Mouse (Mus musculus) heart, embryonic 13.5 days (tissue): ENCODE measurements around the gene Cxcr5. TPM values are rescaled to one million over a fixed set of nuclear protein-coding genes. Genes with fewer than 3 reads are reported as not detected.
A peak's percentile ranks its signal among the peaks of the same experiment; 100 is the strongest.
"Not testable (repeated sequence)": the region's sequence is repeated elsewhere in the genome, so short reads cannot be mapped to it uniquely, and the experiment has no call there.

Experiments used
- ATAC-seq: fragments of 200-750 bp; cut with Nextera tagmentation; 2 replicates; pipeline ENCODE4 v1.8.0; 2017; ENCODE audit warnings: moderate TSS enrichment; ENCODE audit not compliant: insufficient number of reproducible peaks, low FRiP score, low TSS enrichment; ENCODE audit errors: extremely low read depth
- H3K27ac ChIP-seq: fragments of 300-500 bp; sonication (generic); replicated peaks from 2 replicates; pipeline ENCODE4 v1.5.1; 2015; ENCODE audit warnings: moderate library complexity, mild to moderate bottlenecking, inconsistent platforms
- H3K27me3 ChIP-seq: fragments of 300-500 bp; sonication (generic); replicated peaks from 2 replicates; pipeline ENCODE4 v1.6.1; 2015; ENCODE audit warnings: mild to moderate bottlenecking, inconsistent platforms
- H3K36me3 ChIP-seq: fragments of 300-500 bp; sonication (generic); 2 replicates; pipeline ENCODE4 v1.6.1; 2015; ENCODE audit warnings: mild to moderate bottlenecking, inconsistent platforms
- H3K4me1 ChIP-seq: fragments of 300-500 bp; sonication (generic); 2 replicates; pipeline ENCODE4 v1.6.1; 2015; ENCODE audit warnings: inconsistent platforms
- H3K4me2 ChIP-seq: fragments of 300-500 bp; sonication (generic); 2 replicates; pipeline ENCODE4 v1.6.1; 2015; ENCODE audit warnings: inconsistent platforms, mild to moderate bottlenecking, moderate library complexity
- H3K4me3 ChIP-seq: fragments of 300-500 bp; sonication (generic); 2 replicates; pipeline ENCODE4 v1.5.1; 2015; ENCODE audit warnings: moderate library complexity, mild to moderate bottlenecking, inconsistent platforms
- H3K9ac ChIP-seq: fragments of 300-500 bp; sonication (generic); 2 replicates; pipeline ENCODE4 v1.6.1; 2015; ENCODE audit warnings: inconsistent platforms, mild to moderate bottlenecking, moderate library complexity
- H3K9me3 ChIP-seq: fragments of 300-500 bp; sonication (generic); 2 replicates; pipeline ENCODE4 v1.6.1; 2016; ENCODE audit warnings: inconsistent platforms
- WGBS: fragments of 180-500 bp; shearing (Covaris S2); methylation state at CpG from one replicate; pipeline ENCODE4 v1.1.7; 2015; ENCODE audit warnings: mixed read lengths; 5-methylcytosine and 5-hydroxymethylcytosine counted together
- polyA plus RNA-seq: library from polyadenylated mRNA; unstranded; fragments of >200 nt; fragmentation: Nextera tagmentation; extraction: Ambion mirVana; gene quantifications from 2 replicates; pipeline ENCODE4 v1.2.1, GENCODE M21; 2015

Gene Cxcr5
- polyA plus RNA-seq, 1 experiment from 2014 or later: not detected

- Histone ChIP-seq H3K36me3 (no peaks in the 10 kb centered on the region), H3K27me3 (no peaks in the 10 kb centered on the region), H3K9ac (no peak overlapping the region), H3K4me2 (no peak overlapping the region), H3K9me3 (peaks cover 6% of the 10 kb centered on the region; the same call in 1 of the 2 replicates), H3K27ac (no peak overlapping the region), H3K4me3 (no peak overlapping the region), H3K4me1 (no peaks in the 10 kb centered on the region)
- 62% methylated on average over 8 of the region's 8 CpGs for WGBS
- ATAC-seq: no peak
Observed at GRCm38 (mm10) chr9:44586640-44587261, 25.1 kb upstream of the Cxcr5 start.

DNA sequence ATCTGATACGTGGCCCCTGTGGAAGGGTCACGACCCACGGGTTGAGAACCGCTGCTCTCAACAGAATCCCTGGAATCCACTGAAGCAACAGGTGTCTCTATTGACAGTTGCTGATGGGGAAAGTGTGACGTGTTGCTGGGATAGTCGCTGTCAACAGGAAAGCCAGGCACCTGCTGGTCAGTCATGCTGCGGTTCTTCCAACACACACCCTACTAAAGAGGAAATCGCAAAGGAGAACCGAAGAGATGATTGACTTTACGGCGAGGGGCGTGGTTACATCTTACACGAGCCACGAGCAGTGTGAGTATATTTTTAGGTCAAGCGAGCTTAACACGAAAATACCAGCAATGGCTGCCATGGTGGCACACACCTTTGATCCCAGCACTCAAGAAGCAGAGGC, 20.7 kb upstream of the Cxcr5 start:
- no peak overlapping the region for H3K4me2 ChIP-seq
- no peaks in the 10 kb centered on the region for H3K27me3 ChIP-seq
- peaks cover 9% of the 10 kb centered on the region for H3K4me1 ChIP-seq
- 69% methylated on average over 16 of the region's 16 CpGs for WGBS
- peaks cover 6% of the 10 kb centered on the region; the same call in 1 of the 2 replicates for H3K9me3 ChIP-seq
- no peaks in the 10 kb centered on the region for H3K36me3 ChIP-seq
- H3K27ac ChIP-seq: no peak overlapping the region
- H3K9ac ChIP-seq: no peak overlapping the region
- no peak overlapping the region for H3K4me3 ChIP-seq
- no peak for ATAC-seq

GRCm38 (mm10) chr9:44581423-44581822, 19.7 kb upstream of the Cxcr5 start:
- no peak for ATAC-seq
- Histone ChIP-seq H3K36me3 (no peaks in the 10 kb centered on the region), H3K27me3 (no peaks in the 10 kb centered on the region), H3K27ac (no peak overlapping the region), H3K4me2 (no peak overlapping the region), H3K9ac (no peak overlapping the region), H3K9me3 (peaks cover 6% of the 10 kb centered on the region; the same call in 1 of the 2 replicates), H3K4me3 (no peak overlapping the region), H3K4me1 (peaks cover 9% of the 10 kb centered on the region)
- 63% methylated on average over 3 of the region's 3 CpGs for WGBS

- Histone ChIP-seq H3K9me3 (peaks cover 6% of the 10 kb centered on the region; the same call in 1 of the 2 replicates), H3K4me2 (peak overlapping the region; percentile 58; the same call in 1 of the 2 replicates), H3K9ac (no peak overlapping the region), H3K36me3 (no peaks in the 10 kb centered on the region), H3K4me1 (peaks cover 9% of the 10 kb centered on the region), H3K27me3 (no peaks in the 10 kb centered on the region), H3K4me3 (no peak overlapping the region), H3K27ac (no peak overlapping the region)
- ATAC-seq: no peak
- 56% methylated on average over 5 of the region's 5 CpGs for WGBS
Observed at GRCm38 (mm10) chr9:44580085-44580484, 18.4 kb upstream of the Cxcr5 start.

GRCm38 (mm10) chr9:44579392-44579791, 17.7 kb upstream of the Cxcr5 start:
- WGBS: 24% methylated on average over 6 of the region's 6 CpGs
- Histone ChIP-seq H3K27me3 (no peaks in the 10 kb centered on the region), H3K9me3 (peaks cover 6% of the 10 kb centered on the region; the same call in 1 of the 2 replicates), H3K27ac (no peak overlapping the region), H3K4me3 (peak overlapping the region; percentile 21; the same call in 1 of the 2 replicates), H3K9ac (no peak overlapping the region), H3K4me2 (peak overlapping the region; percentile 58), H3K4me1 (peaks cover 9% of the 10 kb centered on the region), H3K36me3 (no peaks in the 10 kb centered on the region)
- no peak for ATAC-seq

GRCm38 (mm10) chr9:44576046-44576445, 14.4 kb upstream of the Cxcr5 start:
- H3K27me3 ChIP-seq, H3K9ac ChIP-seq, H3K4me2 ChIP-seq, H3K4me1 ChIP-seq, H3K36me3 ChIP-seq, H3K4me3 ChIP-seq, ATAC-seq, H3K27ac ChIP-seq, H3K9me3 ChIP-seq: not testable (repeated sequence)
- WGBS: 79% methylated on average over 7 of the region's 7 CpGs

- no peak for ATAC-seq
- H3K4me1 ChIP-seq: peaks cover 8% of the 10 kb centered on the region
- no peak overlapping the region for H3K9ac ChIP-seq
- H3K4me2 ChIP-seq: no peak overlapping the region
- no peak overlapping the region for H3K4me3 ChIP-seq
- no peaks in the 10 kb centered on the region for H3K9me3 ChIP-seq
- H3K27ac ChIP-seq: no peak overlapping the region
- no peaks in the 10 kb centered on the region for H3K36me3 ChIP-seq
- WGBS: 84% methylated on average over 2 of the region's 2 CpGs
- H3K27me3 ChIP-seq: no peaks in the 10 kb centered on the region
Observed at GRCm38 (mm10) chr9:44575095-44575494, 13.4 kb upstream of the Cxcr5 start.

DNA sequence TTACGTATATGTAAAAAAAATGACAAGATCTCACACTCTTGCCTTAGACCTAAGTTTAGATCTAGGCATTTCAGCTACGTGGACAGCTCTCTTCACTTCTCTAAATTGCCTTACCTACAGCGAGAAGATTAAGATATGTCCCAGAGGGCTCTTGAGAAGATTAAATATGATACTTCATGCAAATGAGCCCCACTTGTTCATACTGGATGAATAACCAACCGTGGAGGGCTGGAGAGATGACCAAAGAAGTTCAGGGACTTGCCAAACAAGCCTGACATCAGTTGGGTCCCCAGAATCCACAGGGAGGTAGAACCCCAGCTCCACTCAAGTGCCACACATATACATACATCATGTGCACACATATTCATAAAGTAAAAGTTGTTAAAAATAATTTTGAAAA, 11.6 kb upstream of the Cxcr5 start:
- no peak overlapping the region for H3K9ac ChIP-seq
- no peaks in the 10 kb centered on the region for H3K36me3 ChIP-seq
- H3K9me3 ChIP-seq: no peaks in the 10 kb centered on the region
- 68% methylated on average over 4 of the region's 4 CpGs for WGBS
- no peak overlapping the region for H3K27ac ChIP-seq
- ATAC-seq: no peak
- no peak overlapping the region for H3K4me3 ChIP-seq
- H3K4me2 ChIP-seq: no peak overlapping the region
- no peaks in the 10 kb centered on the region for H3K4me1 ChIP-seq
- no peaks in the 10 kb centered on the region for H3K27me3 ChIP-seq

DNA sequence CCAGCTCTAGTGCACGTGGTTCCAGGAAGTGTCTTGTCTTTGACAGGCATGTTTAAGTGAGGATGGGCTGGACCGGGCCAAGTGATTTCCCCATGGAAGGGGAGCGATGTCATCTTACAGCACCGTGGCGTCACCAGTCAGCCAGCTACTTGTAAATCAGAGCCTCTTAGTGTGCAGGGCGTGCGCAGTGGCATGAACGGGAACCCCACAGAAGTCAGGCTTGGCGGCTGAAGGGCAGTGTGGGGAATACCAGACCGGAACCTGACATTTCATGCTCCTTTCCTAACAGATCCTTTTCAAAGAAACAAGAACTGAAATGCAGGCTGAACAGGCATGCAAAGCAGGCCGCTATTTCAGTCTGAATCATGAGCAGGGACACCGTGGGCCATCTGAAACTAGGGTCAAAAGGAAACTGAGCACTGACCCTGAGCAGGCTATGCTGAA, 9.3 kb upstream of the Cxcr5 start:
- Histone ChIP-seq H3K4me3 (no peak overlapping the region), H3K9ac (no peak overlapping the region), H3K27me3 (no peaks in the 10 kb centered on the region), H3K4me2 (no peak overlapping the region), H3K9me3 (no peaks in the 10 kb centered on the region), H3K27ac (no peak overlapping the region), H3K36me3 (no peaks in the 10 kb centered on the region), H3K4me1 (no peaks in the 10 kb centered on the region)
- 69% methylated on average over 12 of the region's 12 CpGs for WGBS
- ATAC-seq: no peak

DNA sequence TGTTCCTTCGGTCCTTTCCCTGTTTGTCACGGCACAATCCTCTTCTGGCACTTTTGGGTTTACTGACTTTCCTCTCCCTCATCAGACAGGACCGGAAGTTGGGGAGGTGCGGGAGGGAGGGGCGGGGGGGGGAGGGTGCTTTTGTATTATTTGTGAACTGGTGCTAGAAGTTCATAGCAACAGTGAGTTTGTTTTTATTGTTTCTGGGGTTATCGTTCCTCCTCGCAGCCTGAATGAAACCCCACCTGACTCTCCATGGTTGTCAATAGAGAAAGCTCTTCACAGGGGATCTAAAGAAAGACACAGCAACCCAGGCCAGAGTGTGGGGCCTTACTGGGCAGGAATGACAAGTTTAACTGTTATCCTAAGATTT, 6.4 kb upstream of the Cxcr5 start:
- H3K4me2 ChIP-seq: no peak overlapping the region
- no peak for ATAC-seq
- H3K4me1 ChIP-seq: peaks cover 7% of the 10 kb centered on the region; the same call in 1 of the 2 replicates
- H3K9me3 ChIP-seq: no peaks in the 10 kb centered on the region
- H3K4me3 ChIP-seq: no peak overlapping the region
- WGBS: 50% methylated on average over 7 of the region's 7 CpGs
- no peaks in the 10 kb centered on the region for H3K36me3 ChIP-seq
- no peak overlapping the region for H3K9ac ChIP-seq
- no peaks in the 10 kb centered on the region for H3K27me3 ChIP-seq
- H3K27ac ChIP-seq: no peak overlapping the region; the same call in 1 of the 2 replicates

- no peak for ATAC-seq
- H3K9me3 ChIP-seq: no peaks in the 10 kb centered on the region
- no peaks in the 10 kb centered on the region for H3K36me3 ChIP-seq
- no peak overlapping the region for H3K9ac ChIP-seq
- no peak overlapping the region; the same call in 1 of the 2 replicates for H3K27ac ChIP-seq
- peaks cover 7% of the 10 kb centered on the region; the same call in 1 of the 2 replicates for H3K4me1 ChIP-seq
- no peak overlapping the region for H3K4me2 ChIP-seq
- H3K27me3 ChIP-seq: no peaks in the 10 kb centered on the region
- H3K4me3 ChIP-seq: no peak overlapping the region
- 58% methylated on average over 9 of the region's 9 CpGs for WGBS
Observed at GRCm38 (mm10) chr9:44567338-44568082, 5.8 kb upstream of the Cxcr5 start.
